Mouse (Mus musculus): ENCODE measurements around the gene Nt5m.

- TF ChIP-seq EP300 (IDR thresholded peaks at IDR 0.05) (no peak), CTCF (IDR thresholded peaks at IDR 0.05) (no peak)
Observed at GRCm38 (mm10) chr11:59846311-59846710, 7.1 kb downstream of the Nt5m start.

All from lung, postnatal 0 days (tissue).